Mouse (Mus musculus) hindbrain, embryonic 15.5 days (tissue): ENCODE data around the gene Ccdc33. TPM values are rescaled to one million over a fixed set of nuclear protein-coding genes. Genes with fewer than 3 reads are reported as not detected.
A peak's percentile ranks its signal among the peaks of the same experiment; 100 is the strongest.

Experiments used
- ATAC-seq: fragments of 200-750 bp; cut with Nextera tagmentation; 2 replicates; pipeline ENCODE4 v1.8.0; 2017; ENCODE audit warnings: low read depth, moderate number of reproducible peaks, moderate TSS enrichment; ENCODE audit not compliant: low FRiP score
- H3K27ac ChIP-seq: fragments of 300-500 bp; sonication (generic); replicated peaks from 2 replicates; pipeline ENCODE4 v1.5.1; 2015; ENCODE audit warnings: mild to moderate bottlenecking, inconsistent platforms
- H3K27me3 ChIP-seq: fragments of 300-500 bp; sonication (generic); 2 replicates; pipeline ENCODE4 v1.6.1; 2015; ENCODE audit warnings: control low read depth, inconsistent platforms
- H3K36me3 ChIP-seq: fragments of 300-500 bp; sonication (generic); 2 replicates; pipeline ENCODE4 v1.6.1; 2015; ENCODE audit warnings: control low read depth, inconsistent platforms
- H3K4me1 ChIP-seq: fragments of 300-500 bp; sonication (generic); replicated peaks from 2 replicates; pipeline ENCODE4 v1.6.1; 2015; ENCODE audit warnings: control low read depth, inconsistent platforms
- H3K4me2 ChIP-seq: fragments of 300-500 bp; sonication (generic); 2 replicates; pipeline ENCODE4 v1.6.1; 2015; ENCODE audit warnings: moderate library complexity, mild to moderate bottlenecking, inconsistent platforms
- H3K4me3 ChIP-seq: fragments of 300-500 bp; sonication (generic); 2 replicates; pipeline ENCODE4 v1.5.1; 2015; ENCODE audit warnings: mild to moderate bottlenecking, inconsistent platforms
- H3K9ac ChIP-seq: fragments of 300-500 bp; sonication (generic); 2 replicates; pipeline ENCODE4 v1.6.1; 2015; ENCODE audit warnings: inconsistent platforms
- H3K9me3 ChIP-seq: fragments of 300-500 bp; sonication (generic); 2 replicates; pipeline ENCODE4 v1.6.1; 2016; ENCODE audit warnings: control low read depth, inconsistent platforms
- WGBS: fragments of 180-500 bp; shearing (Covaris S2); methylation state at CpG from one replicate; pipeline ENCODE4 v1.1.7; 2015; 5-methylcytosine and 5-hydroxymethylcytosine counted together
- polyA plus RNA-seq: library from polyadenylated mRNA; unstranded; fragments of >200 nt; fragmentation: Nextera tagmentation; extraction: Ambion mirVana; gene quantifications from 2 replicates; pipeline ENCODE4 v1.2.1, GENCODE M21; 2015

The Ccdc33 gene
- polyA plus RNA-seq, 1 experiment from 2014 or later: 0.38 TPM

GRCm38 (mm10) chr9:57998032-57998659 lies 120.5 kb downstream of the Ccdc33 start:
- Histone ChIP-seq H3K9ac (peak overlapping the region; percentile 43), H3K4me2 (peak overlapping the region; percentile 75), H3K27me3 (peaks cover 12% of the 10 kb centered on the region; the same call in 1 of the 2 replicates), H3K4me1 (peaks cover 13% of the 10 kb centered on the region), H3K27ac (0 out of 2 replicates have a peak overlapping the region, but pooled peaks have one; percentile 55), H3K36me3 (no peaks in the 10 kb centered on the region), H3K4me3 (peak overlapping the region; percentile 42), H3K9me3 (no peaks in the 10 kb centered on the region)
- 1% methylated on average over 20 of the region's 20 CpGs for WGBS
- peak; percentile 75 for ATAC-seq

DNA sequence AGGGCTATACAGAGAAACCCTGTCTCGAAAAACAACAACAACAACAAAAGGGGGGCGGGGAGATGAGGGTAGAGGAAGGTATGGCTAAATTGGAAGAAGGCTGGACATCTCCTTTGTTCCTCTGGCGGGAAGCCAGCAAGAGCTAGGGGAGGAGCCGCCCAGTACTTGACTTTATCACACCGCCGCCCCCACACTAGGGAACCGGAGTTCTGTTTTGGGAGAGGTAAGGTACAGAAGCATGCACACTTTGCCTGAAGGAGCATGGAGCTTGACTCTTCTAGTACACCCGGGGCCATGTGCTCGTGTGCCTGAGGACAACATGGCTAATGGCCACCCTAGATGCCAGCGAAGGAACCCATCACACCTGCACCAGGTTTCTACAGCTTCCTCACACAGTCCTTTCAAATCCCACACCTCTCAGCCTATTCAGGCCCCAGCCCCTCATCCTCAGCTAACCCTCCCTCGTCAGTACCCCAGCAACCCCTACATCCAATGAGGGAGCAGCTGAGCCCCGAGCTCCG lies 121.1 kb downstream of the Ccdc33 start:
- peak; percentile 95 for ATAC-seq
- Histone ChIP-seq H3K27ac (no peak overlapping the region), H3K9me3 (no peaks in the 10 kb centered on the region), H3K4me3 (peak overlapping the region; percentile 42), H3K9ac (peak overlapping the region; percentile 43), H3K27me3 (peaks cover 12% of the 10 kb centered on the region; the same call in 1 of the 2 replicates), H3K4me2 (peak overlapping the region; percentile 75), H3K36me3 (no peaks in the 10 kb centered on the region), H3K4me1 (peaks cover 16% of the 10 kb centered on the region)
- WGBS: 25% methylated on average over 13 of the region's 13 CpGs

- Histone ChIP-seq H3K4me2 (no peak overlapping the region), H3K27me3 (peaks cover 12% of the 10 kb centered on the region; the same call in 1 of the 2 replicates), H3K9ac (no peak overlapping the region), H3K36me3 (no peaks in the 10 kb centered on the region), H3K4me1 (peaks cover 16% of the 10 kb centered on the region), H3K4me3 (no peak overlapping the region), H3K9me3 (no peaks in the 10 kb centered on the region), H3K27ac (no peak overlapping the region)
- 39% methylated on average over 4 of the region's 4 CpGs for WGBS
- no peak for ATAC-seq
These were observed 123.3 kb downstream of the Ccdc33 start for GRCm38 (mm10) chr9:57995282-57995681.

GRCm38 (mm10) chr9:57992781-57993591 lies 125.6 kb downstream of the Ccdc33 start:
- H3K27ac ChIP-seq: peak overlapping the region; percentile 42; the same call in 1 of the 2 replicates
- ATAC-seq: 0 out of 2 replicates have a peak, but pooled peaks have one; percentile 20
- H3K36me3 ChIP-seq: no peaks in the 10 kb centered on the region
- H3K27me3 ChIP-seq: peaks cover 9% of the 10 kb centered on the region; the same call in 1 of the 2 replicates
- H3K9me3 ChIP-seq: no peaks in the 10 kb centered on the region
- no peak overlapping the region for H3K4me3 ChIP-seq
- WGBS: 44% methylated on average over 8 of the region's 8 CpGs
- peaks cover 13% of the 10 kb centered on the region for H3K4me1 ChIP-seq
- H3K4me2 ChIP-seq: no peak overlapping the region
- H3K9ac ChIP-seq: no peak overlapping the region

DNA sequence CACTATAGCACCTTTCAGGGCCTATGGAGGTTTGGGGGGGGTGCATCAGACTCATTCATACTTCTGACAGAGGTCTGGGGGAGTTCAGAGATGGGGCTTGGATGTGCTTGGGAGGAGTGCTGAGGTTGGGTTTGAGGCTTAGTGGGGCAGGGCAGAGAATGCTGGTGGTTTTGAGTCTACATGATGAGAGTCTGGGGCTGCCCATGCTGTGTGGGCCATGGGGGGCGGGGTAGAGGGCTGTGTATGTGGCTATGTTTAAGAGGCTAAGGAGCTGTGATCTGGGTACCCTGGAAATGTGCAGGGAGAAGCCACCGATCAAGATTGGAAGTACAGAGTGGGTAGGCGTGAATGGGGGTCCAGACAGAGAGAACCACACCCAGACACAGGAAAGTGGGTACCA lies 126.6 kb downstream of the Ccdc33 start:
- 76% methylated on average over 3 of the region's 3 CpGs for WGBS
- no peak for ATAC-seq

GRCm38 (mm10) chr9:57990438-57991110 lies 128.0 kb downstream of the Ccdc33 start:
- H3K4me2 ChIP-seq: no peak overlapping the region
- no peaks in the 10 kb centered on the region for H3K9me3 ChIP-seq
- WGBS: 45% methylated on average over 10 of the region's 10 CpGs

More for the DNA sequence above, 126.6 kb downstream of the Ccdc33 start:
- no peaks in the 10 kb centered on the region for H3K9me3 ChIP-seq
- no peak overlapping the region for H3K4me3 ChIP-seq
- no peak overlapping the region for H3K27ac ChIP-seq
- H3K9ac ChIP-seq: no peak overlapping the region
- H3K4me2 ChIP-seq: no peak overlapping the region
- peaks cover 6% of the 10 kb centered on the region; the same call in 1 of the 2 replicates for H3K4me1 ChIP-seq
- peaks cover 9% of the 10 kb centered on the region; the same call in 1 of the 2 replicates for H3K27me3 ChIP-seq
- no peaks in the 10 kb centered on the region for H3K36me3 ChIP-seq

GRCm38 (mm10) chr9:57989309-57989708 lies 129.3 kb downstream of the Ccdc33 start:
- H3K4me1 ChIP-seq: peaks cover 6% of the 10 kb centered on the region; the same call in 1 of the 2 replicates
- H3K9ac ChIP-seq: no peak overlapping the region
- H3K4me3 ChIP-seq: no peak overlapping the region
- no peak overlapping the region for H3K27ac ChIP-seq
- H3K36me3 ChIP-seq: no peaks in the 10 kb centered on the region
- ATAC-seq: no peak
- WGBS: 90% methylated on average over 6 of the region's 6 CpGs
- H3K4me2 ChIP-seq: no peak overlapping the region
- H3K27me3 ChIP-seq: no peaks in the 10 kb centered on the region
- no peaks in the 10 kb centered on the region for H3K9me3 ChIP-seq

More at GRCm38 (mm10) chr9:57990438-57991110, 128.0 kb downstream of the Ccdc33 start:
- Histone ChIP-seq H3K9ac (no peak overlapping the region), H3K4me3 (no peak overlapping the region), H3K27ac (no peak overlapping the region), H3K27me3 (no peaks in the 10 kb centered on the region), H3K36me3 (no peaks in the 10 kb centered on the region), H3K4me1 (peaks cover 6% of the 10 kb centered on the region; the same call in 1 of the 2 replicates)
- ATAC-seq: no peak

DNA sequence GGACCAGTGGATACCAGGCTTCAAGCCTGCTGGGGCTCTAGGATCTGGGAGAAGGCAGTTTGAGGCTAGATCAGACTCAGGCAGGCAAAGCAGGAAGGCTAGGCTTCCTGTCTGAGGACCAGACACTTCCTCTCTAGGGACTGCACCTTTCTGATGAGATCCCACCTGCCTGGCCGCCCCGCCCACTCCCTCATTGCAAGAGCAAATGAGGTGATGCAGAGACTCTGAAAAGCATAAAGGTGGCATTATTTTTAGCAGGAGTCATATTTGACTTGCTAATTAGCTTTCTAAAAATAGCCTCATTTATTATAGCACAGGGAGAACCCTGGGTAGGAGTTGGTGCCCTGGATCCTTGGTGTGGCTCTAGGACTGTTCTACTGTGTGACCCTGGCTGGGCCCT lies 130.5 kb downstream of the Ccdc33 start:
- no peak overlapping the region for H3K27ac ChIP-seq
- H3K9ac ChIP-seq: no peak overlapping the region
- H3K27me3 ChIP-seq: no peaks in the 10 kb centered on the region
- no peaks in the 10 kb centered on the region for H3K36me3 ChIP-seq
- no peak overlapping the region for H3K4me3 ChIP-seq
- H3K4me1 ChIP-seq: peaks cover 3% of the 10 kb centered on the region; the same call in 1 of the 2 replicates
- no peak overlapping the region for H3K4me2 ChIP-seq
- H3K9me3 ChIP-seq: no peaks in the 10 kb centered on the region
- no peak for ATAC-seq
- WGBS: 83% methylated on average over 2 of the region's 2 CpGs

- no peaks in the 10 kb centered on the region for H3K9me3 ChIP-seq
- no peak for ATAC-seq
- no peak overlapping the region for H3K27ac ChIP-seq
- 72% methylated on average over 7 of the region's 7 CpGs for WGBS
- no peak overlapping the region for H3K4me2 ChIP-seq
- H3K4me1 ChIP-seq: no peaks in the 10 kb centered on the region
- H3K27me3 ChIP-seq: no peaks in the 10 kb centered on the region
- H3K9ac ChIP-seq: no peak overlapping the region
- no peak overlapping the region for H3K4me3 ChIP-seq
- no peaks in the 10 kb centered on the region for H3K36me3 ChIP-seq
These were observed 132.3 kb downstream of the Ccdc33 start for GRCm38 (mm10) chr9:57986293-57986692.

DNA sequence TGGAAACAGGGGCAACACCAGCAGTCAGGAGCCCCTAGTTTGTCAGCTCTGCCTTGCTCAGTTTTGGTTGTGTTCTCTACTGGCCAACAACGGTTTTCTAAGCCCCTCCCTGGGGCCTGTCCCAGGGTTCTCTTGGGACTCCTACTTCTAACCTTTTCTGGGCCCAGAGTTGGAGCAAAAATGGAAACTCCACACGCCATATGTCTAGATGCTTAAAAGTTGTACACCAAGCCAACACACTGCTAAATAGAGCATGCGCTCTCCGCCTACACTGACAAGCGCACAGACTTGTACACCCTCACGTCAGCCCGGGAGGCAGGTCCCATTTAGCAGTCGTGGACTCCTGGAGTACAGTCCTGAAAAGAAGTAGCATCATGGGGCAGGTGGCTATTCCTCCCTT lies 133.3 kb downstream of the Ccdc33 start:
- Histone ChIP-seq H3K36me3 (no peaks in the 10 kb centered on the region), H3K9ac (no peak overlapping the region), H3K27me3 (no peaks in the 10 kb centered on the region), H3K4me1 (no peaks in the 10 kb centered on the region), H3K4me2 (no peak overlapping the region), H3K4me3 (no peak overlapping the region), H3K9me3 (no peaks in the 10 kb centered on the region), H3K27ac (no peak overlapping the region)
- ATAC-seq: no peak
- WGBS: 92% methylated on average over 8 of the region's 8 CpGs

- Histone ChIP-seq H3K27me3 (no peaks in the 10 kb centered on the region), H3K9ac (no peak overlapping the region), H3K9me3 (no peaks in the 10 kb centered on the region), H3K27ac (no peak overlapping the region), H3K36me3 (no peaks in the 10 kb centered on the region), H3K4me3 (no peak overlapping the region), H3K4me2 (no peak overlapping the region), H3K4me1 (no peaks in the 10 kb centered on the region)
- ATAC-seq: no peak
- WGBS: 86% methylated on average over 10 of the region's 10 CpGs
These were observed 138.1 kb downstream of the Ccdc33 start for GRCm38 (mm10) chr9:57980570-57980969.
